Mouse (Mus musculus) adrenal gland, postnatal 25 days (tissue): ENCODE data around the gene Kcnab1. TPM values are rescaled to one million over a fixed set of nuclear protein-coding genes. Genes with fewer than 3 reads are reported as not detected.

Source experiments
- DNase-seq: peaks from one replicate; pipeline ENCODE4 v3.0.0; 2021; ENCODE audit warnings: mixed read lengths
- long read RNA-seq: library from polyadenylated mRNA; stranded (forward); transcript quantifications from one replicate; pipeline ENCODE4 v2.0.0, GENCODE M21; 2021
- total RNA-seq: library from RNA; stranded (reverse); gene quantifications from 2 replicates; pipeline ENCODE4 v1.2.3, GENCODE M21; 2021

Kcnab1 gene
- 0.67 and 1.2 TPM in 2 replicates for total RNA-seq
- long read RNA-seq, partial matches to known transcripts: 0 of 1 reads
- long read RNA-seq, other reads (novel, unspliced or antisense): 0 of 1 reads

DNA sequence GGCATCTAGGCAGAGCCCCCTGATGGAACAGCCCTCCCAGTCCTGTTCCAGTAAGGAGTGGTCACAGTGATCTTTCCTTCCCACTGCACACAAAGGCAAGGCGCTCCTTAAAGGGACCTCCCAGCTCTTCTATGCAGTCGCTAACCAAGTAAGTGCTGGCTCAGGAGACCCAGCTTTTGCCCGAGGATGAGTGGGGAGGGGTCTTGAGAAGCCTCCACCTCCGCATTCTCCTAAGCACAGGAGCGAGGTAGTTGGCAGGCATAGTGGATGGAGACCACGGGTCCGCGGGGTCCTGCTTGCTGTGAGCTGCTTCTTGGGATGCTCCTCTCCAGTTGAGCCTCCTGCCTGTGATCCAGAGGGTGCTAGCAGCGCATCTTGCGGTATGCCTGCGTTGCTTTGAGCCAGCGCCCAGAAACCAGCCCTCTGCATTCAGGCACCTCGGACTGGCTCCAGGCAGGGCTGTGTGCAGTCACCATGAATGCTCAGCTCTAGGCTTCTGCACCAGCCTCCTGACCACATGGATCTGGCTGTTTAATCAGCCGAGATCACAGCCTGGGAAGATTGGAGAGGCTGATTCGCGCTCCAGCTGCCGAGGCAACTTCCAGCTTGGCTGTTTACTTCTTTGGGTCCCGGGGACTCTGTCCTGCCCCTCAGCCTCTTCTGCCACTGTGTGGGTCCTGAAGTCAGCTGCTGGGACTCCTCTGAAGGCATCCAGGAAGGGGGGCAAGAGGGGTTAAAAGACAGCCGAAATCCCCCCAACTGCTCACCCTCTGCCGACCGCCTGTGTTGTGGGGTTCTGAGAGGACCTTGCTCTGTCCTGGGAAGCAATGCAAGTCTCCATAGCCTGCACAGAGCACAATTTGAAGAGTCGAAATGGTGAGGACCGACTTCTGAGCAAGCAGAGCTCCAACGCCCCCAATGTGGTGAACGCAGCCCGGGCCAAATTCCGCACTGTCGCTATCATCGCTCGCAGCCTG, at the start of gene Kcnab1:
Gene Kcnab1 (plus strand): TSS at position 440 of the 977 bp plus-strand sequence.
- no peak for DNase-seq

DNA sequence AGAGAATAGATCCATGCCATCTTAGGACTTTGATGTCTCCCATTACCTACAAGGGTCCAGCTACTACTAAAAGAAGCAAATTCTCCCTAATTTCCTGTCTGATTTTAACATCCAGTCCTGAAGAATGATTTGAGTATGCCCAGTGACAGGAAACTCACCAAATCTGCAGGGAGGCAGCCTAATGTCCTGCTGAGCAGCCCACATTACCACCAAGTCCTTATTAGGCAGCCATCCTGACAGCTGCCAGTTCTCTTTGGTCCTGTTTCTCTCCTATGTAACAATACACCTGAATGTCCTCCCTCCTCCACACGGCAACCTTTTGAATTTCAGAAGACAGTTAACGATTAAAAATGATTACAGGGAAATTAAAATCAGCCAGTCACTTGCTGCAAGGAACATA, 20.9 kb upstream of the Kcnab1 start:
- DNase-seq: no peak

DNA sequence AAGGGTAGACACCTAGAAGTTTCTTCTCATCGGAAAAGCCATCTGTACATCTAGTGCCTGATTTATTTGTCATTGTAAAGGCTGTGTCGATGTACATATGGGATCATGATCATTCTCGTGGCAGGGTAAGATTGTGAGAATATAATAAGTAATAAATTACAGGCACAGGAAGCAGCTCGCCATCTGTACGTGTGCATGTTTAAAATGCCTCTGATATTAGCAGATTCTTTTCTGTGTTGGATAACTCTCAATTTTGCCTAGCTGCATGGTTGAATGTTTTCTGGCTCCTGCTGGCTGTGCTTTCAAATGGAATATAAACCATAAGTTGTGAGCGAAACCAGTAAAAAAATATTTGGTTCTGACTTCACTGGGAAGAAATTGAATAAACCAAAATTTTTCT, 5.1 kb upstream of the Kcnab1 start:
- DNase-seq: no peak

DNA sequence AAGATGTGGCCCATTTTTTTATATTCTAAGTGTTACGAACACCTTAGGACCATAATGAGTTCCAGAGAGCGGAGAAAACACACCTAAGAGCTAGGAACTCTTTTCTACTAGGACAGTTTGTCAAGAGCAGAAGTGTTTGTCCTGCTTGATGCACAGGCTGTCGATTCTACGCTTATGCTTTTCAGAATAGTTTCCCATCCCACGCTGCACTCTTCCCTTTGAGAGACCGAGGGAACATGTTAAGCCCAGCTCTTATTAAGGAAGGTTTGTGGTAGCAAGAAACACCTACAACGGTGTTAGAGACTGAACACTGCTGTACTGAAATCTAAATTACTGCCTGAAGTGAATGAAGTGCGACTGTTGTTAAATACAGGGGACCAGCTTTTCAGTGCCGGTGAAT, 1.0 kb downstream of the Kcnab1 start:
- no peak for DNase-seq

DNA sequence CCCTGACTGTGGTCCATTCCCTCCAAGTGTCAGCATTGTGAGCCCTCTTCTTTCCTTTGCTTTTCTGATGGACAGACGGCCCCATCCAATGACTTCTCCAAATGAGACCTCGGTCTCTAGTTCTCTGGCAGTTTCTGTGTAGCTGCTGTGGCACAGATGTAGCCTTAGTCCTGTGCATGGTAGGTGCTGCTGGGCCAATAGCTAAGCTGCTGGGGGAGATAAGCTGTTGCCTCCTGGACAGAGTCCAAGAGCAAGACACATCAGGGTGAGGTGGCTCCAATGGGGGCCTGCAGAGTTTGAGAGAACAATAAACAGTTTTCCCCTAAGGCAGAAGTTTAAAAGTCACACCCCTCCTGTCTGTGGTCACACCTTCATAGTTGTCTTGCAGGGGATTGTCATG, 2.0 kb downstream of the Kcnab1 start:
- DNase-seq: no peak

DNA sequence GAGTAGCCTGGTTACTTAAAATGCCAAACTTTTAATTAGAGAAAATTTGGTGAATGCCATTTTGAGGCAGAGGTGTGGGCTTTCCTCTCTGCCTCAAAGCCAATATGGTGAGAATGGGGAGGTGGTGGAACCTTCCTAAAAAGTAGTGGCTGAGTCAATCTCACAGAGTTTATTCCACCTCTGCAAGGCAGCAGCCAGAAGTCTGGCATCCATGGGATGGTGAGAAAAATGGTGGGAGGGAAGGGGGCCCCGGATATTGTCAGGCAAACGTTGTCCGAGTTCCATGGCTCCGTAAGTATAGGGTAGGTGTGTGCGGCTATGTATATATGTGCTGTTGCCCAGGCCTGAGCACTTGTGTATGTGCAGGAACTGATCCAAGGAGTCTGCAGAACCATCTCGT, 6.0 kb downstream of the Kcnab1 start:
- DNase-seq: no peak

DNA sequence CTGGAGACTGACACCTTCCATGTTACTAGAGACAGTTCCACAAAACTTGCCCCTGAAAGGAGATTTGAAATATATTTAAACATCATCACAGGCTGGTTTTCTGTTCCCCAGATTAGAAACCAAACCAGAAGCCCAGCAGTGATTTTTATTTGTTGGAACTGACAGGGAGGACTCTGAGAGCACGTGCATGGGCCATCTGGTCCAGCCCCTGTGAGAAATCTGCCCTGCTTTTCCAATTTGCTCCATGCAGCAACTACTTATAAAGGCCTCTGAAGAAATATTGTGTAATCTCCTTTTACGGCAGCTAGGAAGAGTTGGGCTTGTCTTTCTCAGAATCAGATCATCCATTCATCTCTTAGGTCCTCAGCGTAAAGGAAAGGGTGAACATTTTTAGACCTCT, 7.8 kb downstream of the Kcnab1 start:
- no peak for DNase-seq

DNA sequence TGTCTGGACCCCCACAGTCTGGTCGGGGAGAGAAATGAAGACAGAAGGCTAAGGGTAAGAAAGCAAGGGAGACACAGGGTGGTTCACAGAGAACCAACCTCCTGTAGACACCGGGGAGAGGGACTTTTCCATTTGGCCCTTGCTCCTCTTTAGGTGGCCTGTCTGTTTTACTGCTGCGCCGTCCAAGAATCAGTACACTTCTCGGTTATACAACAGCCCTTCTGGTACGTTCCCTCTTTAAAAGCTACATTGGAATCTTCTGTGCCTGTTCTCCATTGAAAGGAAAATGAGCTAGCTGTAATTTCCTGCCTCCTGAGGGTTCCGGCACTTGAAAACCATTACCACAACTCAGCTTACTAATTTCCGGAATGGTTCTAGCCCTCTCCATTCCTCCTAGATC, 8.2 kb downstream of the Kcnab1 start:
- no peak for DNase-seq

DNA sequence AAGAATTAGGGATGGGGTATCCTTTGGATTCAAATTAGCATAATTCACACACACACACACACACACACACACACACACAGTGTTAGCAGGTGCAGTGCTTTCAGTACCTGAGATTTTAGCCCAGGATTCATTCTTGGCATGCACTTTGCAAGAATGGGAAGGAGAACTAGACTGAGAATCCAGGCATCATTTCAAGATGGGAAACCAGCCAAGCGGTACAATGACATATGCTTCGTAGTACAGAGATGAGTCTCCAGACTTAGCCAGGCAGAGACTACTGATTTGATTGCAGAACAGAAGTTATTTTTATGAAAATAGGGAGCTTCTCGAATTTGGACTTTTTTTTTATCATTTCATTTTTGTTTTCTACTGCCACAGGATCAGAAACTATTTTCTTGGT, 15.8 kb downstream of the Kcnab1 start:
- no peak for DNase-seq

DNA sequence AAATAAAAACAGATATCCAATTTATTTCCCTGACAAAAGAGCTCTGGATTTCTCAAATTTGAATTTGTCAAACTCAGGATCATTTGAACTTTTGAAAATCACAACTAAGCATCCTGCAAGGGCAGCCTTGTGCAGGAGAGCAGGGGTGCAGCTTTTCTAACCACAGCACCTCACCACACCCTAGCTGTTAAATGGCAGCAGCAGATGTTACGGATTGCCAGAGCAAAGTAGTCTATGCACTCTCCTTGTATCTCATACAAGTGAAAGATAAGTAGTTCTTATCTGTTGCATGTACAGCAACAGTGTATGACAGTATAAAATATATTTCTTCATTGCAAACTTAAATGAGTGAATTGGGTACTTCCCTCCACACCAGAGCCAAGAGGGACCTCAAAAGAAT, 20.4 kb downstream of the Kcnab1 start:
- no peak for DNase-seq

DNA sequence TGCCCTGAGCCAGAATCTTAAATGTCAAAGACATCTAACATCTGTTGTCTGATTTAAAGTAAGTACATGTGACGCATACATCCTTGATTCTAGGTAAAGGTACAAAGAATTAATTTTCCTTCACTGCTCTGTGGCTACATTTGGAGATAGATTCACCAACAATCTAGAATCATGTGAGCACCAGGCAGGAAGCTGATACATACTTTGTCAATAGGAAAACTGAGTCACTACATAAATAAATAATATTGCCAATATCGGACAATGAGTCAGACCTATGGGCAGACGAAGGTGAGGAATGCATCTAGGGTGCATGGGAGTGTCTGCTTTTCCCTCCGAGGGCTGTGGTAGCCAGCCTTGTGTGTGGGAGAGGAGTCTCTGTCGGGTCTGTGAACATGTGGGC, 25.7 kb downstream of the Kcnab1 start:
- DNase-seq: no peak

DNA sequence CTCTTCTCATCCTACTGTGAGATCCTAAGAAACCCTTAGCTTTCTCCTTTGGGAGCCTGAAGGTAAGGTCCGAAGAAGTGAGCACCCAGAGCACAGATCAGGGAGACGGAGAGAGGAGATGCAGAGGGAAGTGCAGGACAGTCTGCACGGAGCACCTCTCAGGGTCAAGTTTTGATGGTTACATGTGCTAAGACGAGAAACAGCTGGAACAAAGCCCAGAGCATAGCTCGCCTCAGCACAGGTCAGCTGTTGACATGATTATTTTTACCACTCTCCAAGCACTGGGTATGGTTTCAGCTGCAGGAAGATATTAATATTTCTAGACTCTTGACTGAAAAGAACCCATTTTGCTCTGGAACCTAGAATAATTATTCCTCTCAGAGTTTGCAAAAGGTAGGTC, 27.7 kb downstream of the Kcnab1 start:
- DNase-seq: no peak

DNA sequence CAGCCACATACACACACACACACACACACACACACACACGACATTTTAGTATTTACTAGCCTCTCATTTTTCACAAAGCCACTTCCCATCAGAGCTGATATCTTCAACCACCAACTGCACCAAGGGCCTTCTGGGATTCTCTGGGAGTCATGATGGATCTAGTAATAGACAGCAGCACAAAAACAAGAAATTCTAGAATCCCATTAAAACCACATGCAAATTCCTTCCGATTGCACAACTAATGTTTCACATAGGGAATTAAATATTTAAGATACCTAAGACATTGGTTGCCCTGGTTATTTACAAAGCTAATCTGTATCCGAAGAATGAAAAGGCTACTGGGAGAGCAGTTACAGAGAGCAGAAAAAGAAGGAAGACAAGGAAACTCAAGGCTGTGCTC, 29.6 kb downstream of the Kcnab1 start:
- no peak for DNase-seq

DNA sequence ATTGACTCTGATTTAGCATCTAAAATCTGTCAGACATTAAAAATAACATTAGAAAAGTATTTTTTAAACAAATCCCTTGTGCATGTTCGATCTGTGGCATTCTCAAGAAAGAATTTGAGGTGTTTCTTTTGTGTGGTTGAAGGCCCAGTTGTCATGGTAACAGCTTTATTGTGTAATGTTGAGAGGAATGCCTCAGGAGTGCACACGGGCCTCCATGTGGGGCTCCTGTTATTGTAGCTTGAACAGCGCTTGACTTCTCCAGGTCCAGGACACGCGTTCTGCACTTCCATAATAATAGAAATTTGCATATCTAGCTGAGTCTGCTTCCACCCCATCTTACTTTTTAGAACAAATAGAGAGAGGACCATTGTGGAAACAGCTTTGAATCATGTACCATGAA, 36.0 kb downstream of the Kcnab1 start:
- DNase-seq: no peak

DNA sequence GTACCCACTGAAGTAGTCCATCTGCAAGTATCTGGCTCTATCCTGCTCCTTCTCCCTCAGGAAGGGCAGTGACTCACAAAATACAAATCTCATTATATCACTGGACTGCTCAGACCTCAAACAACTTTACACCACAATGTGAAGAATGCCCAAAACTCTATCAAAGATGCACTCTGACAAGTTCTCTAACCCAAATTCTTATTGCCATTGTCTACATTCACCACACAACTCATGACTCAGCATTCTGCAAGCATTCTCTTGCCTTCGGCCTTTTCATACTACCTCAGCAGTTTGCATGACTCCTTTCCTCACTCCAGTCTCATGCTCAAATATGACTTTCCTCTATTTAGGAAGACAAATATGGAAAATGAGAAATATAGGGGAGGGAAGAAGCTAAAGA, 42.6 kb downstream of the Kcnab1 start:
- no peak for DNase-seq

DNA sequence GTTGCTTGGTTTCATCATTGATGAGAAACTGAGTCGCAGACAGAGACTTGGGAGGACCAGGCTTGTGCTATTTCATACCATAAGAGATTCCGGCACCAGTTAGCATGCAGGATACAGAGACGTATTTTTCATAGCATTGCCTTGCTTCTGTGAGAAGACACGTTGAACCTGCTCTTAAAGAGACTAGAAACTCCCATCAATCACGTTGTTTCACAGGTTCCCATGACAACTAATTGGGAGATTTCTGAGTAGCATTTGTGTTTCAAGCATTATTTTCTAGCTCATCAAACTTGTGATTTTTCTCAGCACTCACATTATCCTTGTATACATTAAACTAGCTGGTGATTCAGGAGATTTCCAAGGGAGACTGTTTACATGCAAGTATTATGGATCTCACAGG, 63.8 kb downstream of the Kcnab1 start:
- DNase-seq: no peak

DNA sequence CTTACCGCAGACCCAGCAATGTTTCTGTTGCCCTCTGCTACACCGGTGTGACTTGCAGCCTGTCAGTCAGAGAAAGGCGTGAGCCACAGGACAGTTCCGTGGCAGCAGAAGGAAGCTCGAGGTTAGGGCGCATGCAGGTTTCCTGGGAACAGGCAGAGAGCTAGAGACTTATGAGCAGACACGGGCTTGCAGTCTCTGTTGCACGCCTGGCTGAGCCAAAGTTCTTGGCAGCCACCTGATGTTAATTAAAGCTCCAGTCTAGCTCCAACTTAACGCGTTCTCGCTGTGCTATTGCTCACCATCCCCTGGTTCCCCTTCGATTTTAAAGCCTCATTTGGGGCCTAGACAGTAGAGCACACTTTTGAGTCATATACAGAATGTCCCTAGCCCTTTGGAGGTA, 65.4 kb downstream of the Kcnab1 start:
- DNase-seq: no peak

DNA sequence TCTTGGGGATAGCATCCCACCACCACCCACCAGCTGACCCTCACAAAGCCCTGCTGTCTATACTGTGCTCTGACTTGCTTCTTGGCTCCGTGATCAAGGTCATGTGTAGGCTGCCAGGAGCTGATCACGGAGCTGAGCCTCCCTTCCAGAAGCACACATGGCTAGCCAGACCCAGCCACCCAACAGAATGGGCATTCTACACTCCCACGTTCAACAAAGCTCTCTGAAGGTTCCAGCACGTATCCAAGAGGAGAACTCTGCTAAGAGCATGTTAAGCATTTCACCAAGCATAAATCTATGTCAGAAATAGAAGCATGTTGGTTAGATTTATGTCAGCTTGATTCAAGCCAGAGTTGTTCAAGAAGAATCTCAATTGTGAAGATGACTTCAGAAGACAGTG, 66.6 kb downstream of the Kcnab1 start:
- no peak for DNase-seq

DNA sequence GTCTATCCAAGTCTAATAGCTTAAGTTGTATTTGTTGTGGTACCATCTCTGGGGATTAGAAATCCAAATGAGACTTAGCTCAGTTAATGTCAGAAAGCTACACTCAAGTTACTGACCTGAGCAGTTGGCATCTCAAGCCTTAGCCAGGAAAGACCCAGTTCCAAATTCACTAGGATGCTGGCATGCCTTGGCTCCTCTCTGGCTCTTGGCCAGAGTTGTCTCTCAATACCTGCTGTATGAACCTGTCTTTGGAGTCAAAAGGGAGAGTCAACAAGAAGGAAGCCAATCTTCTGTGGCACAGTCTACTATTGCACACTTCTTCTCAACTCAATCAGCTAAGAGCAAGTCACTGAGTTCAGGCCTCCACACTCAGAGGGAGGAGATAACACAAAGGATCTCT, 67.7 kb downstream of the Kcnab1 start:
- no peak for DNase-seq

DNA sequence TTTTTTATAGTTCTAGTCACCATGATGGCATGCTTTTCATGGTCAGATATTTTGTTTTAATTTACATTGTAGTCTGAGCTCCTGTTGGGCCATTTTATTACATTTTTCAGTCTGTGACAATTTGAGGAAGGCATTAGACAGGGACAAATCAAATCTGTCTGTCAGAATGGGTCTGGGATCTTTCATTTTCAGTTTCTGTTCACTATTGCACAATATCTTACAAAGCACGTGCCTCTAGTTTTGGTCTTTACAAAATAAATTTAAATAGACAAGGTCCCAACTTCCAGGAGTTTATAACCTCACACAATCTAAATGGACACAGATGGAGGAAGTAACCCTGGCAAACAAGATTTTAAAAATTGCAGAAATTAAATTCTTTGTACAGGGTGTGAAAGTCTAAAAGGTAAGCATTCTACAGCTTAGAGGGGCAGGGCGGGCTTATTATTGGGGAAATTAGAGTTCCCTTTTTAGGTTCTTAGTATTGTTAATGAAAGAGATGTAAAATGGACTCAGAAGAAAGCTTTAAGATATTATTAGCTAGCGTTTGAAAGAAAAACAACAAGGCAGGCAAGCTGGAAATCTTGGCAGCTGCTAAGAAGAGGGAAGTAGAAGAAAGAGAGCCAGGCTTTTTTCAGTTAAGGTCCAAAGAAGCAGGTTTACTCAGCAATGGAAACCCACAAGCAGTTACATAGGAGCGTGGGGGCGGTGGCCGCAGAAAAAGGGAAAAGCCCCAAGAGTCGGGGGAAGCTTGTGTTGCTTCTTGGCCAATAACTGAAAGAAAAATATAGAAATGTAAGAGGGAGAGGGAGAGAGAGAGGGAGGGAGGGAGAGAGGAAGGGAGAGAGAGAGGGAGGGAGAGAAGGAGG, 78.9 kb downstream of the Kcnab1 start:
- DNase-seq: no peak

DNA sequence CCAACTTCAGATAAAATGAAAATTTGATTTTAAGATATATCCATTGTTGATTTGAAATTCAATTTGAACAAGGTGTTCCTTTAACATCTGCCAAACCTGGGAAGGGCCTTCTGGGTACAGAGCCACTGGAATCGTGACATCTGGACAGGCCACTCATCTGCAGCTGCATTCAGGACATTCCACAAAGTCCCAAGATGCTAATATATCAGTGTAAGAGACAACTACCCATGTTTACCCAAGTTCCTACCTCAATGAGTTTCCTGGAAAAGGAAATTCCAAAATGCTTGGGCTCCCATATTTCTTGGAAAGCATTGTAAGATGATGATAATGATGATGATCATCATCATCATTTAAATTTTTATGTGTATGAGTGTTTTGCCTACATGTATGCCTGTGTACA, 91.4 kb downstream of the Kcnab1 start:
- DNase-seq: no peak

DNA sequence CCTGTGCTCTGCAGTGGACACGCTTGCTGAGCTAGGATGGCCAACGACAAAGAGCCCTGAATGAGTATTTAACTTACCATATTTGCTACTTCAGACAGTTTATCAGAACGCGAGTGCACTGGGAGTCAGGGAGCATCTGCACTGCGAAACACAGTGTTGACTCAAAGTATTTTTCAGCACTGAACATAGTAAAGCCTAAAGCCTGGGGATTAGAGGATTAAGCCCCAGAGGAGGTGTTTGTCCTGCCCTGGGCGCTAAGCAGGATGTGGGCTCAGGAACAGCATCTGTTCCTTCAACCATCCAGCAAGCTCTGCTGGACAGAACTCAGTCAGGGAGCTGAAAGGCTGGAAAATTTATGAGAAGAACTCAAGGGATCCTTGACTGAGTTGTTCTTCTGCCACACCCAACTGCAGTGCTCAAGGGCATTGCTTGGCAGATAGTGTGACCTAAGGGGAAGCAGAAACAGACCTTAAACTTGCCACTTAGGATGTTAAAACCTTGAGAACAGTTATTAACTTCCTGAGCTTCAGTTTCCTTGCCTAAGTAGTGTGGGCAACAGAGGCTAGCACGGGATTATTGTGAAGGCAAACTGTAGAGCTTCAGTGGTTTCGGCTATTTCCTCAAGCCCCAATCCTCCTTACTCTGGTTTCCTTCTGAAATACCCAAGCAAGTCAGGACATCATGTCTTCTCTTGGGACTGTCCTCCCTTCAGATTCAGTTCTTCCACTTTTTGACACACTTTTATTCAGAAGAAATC, 94.4 kb downstream of the Kcnab1 start:
- DNase-seq: no peak
